Mouse (Mus musculus) forebrain, embryonic 15.5 days (tissue): ENCODE data around the gene Lrba. TPM values are rescaled to one million over a fixed set of nuclear protein-coding genes. Genes with fewer than 3 reads are reported as not detected.

ENCODE experiments used
- ATAC-seq: fragments of 200-750 bp; cut with Nextera tagmentation; replicated peaks from 2 replicates; pipeline ENCODE4 v1.8.0; 2017; ENCODE audit warnings: mild to moderate bottlenecking, moderate TSS enrichment, moderate library complexity
- H3K27ac ChIP-seq: fragments of 300-500 bp; sonication (generic); replicated peaks from 2 replicates; pipeline ENCODE4 v1.5.1; 2015; ENCODE audit warnings: mild to moderate bottlenecking, inconsistent platforms
- H3K27me3 ChIP-seq: fragments of 300-500 bp; sonication (generic); 2 replicates; pipeline ENCODE4 v1.6.1; 2015; ENCODE audit warnings: inconsistent platforms
- H3K36me3 ChIP-seq: fragments of 300-500 bp; sonication (generic); 2 replicates; pipeline ENCODE4 v1.6.1; 2015; ENCODE audit warnings: mild to moderate bottlenecking, inconsistent platforms
- H3K4me1 ChIP-seq: fragments of 300-500 bp; sonication (generic); 2 replicates; pipeline ENCODE4 v1.6.1; 2015; ENCODE audit warnings: inconsistent platforms
- H3K4me2 ChIP-seq: fragments of 300-500 bp; sonication (generic); replicated peaks from 2 replicates; pipeline ENCODE4 v1.6.1; 2015; ENCODE audit warnings: mild to moderate bottlenecking, inconsistent platforms
- H3K4me3 ChIP-seq: fragments of 300-500 bp; sonication (generic); 2 replicates; pipeline ENCODE4 v1.5.1; 2015; ENCODE audit warnings: mild to moderate bottlenecking, inconsistent platforms
- H3K9ac ChIP-seq: fragments of 300-500 bp; sonication (generic); replicated peaks from 2 replicates; pipeline ENCODE4 v1.6.1; 2015; ENCODE audit warnings: mild to moderate bottlenecking, inconsistent platforms
- H3K9me3 ChIP-seq: fragments of 300-500 bp; sonication (generic); 2 replicates; pipeline ENCODE4 v1.6.1; 2016; ENCODE audit warnings: inconsistent platforms
- WGBS: fragments of 180-500 bp; shearing (Covaris S2); methylation state at CpG from one replicate; pipeline ENCODE4 v1.1.7; 2015; ENCODE audit warnings: mixed read lengths; 5-methylcytosine and 5-hydroxymethylcytosine counted together
- polyA plus RNA-seq: library from polyadenylated mRNA; unstranded; fragments of >200 nt; fragmentation: Nextera tagmentation; extraction: Ambion mirVana; gene quantifications from 2 replicates; pipeline ENCODE4 v1.2.1, GENCODE M21; 2015

The Lrba gene
- polyA plus RNA-seq, 1 experiment from 2014 or later: 2.3 TPM

DNA sequence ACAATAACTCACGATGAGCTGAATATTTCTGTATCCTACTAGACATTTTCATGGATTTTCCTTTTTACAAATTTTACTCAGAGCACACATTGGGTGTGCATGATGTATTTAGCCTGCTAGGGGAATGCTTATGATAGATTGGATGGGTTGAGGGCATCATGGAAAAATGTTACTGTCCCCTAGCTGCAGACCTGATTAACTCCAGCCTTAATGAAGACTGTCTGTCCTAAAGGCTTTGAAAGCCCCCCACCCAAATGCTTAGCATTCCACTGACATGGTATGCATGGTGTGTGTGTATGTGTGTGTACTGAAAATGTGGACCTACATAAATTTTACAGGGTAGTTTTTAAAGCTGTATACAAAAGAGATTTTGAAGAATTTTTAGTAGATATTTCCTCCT lies 487.1 kb downstream of the Lrba start:
- Histone ChIP-seq H3K4me2 (no peak overlapping the region), H3K4me1 (0 out of 2 replicates have a peak, but pooled peaks cover 5% of the 10 kb centered on the region), H3K4me3 (no peak overlapping the region), H3K27me3 (peaks cover 23% of the 10 kb centered on the region; the same call in 1 of the 2 replicates), H3K36me3 (no peaks in the 10 kb centered on the region), H3K27ac (no peak overlapping the region), H3K9ac (no peak overlapping the region), H3K9me3 (no peaks in the 10 kb centered on the region)
- ATAC-seq: no peak
- 60% methylated on average over 1 of the region's 1 CpGs for WGBS

DNA sequence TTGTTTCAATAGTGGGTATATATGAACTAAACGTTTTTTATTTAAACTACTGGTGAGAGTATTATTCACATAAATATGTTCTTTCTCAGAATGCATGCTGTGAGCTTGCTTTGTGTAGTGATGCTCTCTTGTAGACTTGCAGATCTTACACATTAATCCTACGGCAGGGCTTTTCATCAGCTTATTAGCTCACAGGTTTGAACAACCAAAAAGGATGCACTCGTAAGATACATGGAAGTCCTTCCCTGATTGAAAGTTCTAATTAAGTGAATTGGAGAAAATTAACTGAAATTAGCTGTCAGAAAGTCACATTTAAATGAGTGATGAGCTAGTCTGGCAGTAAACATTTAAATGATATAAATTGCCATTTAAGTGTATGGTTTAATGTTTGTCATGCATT lies 488.3 kb downstream of the Lrba start:
- Histone ChIP-seq H3K27me3 (peaks cover 14% of the 10 kb centered on the region; the same call in 1 of the 2 replicates), H3K27ac (no peak overlapping the region), H3K36me3 (no peaks in the 10 kb centered on the region), H3K4me2 (no peak overlapping the region), H3K9me3 (no peaks in the 10 kb centered on the region), H3K9ac (no peak overlapping the region), H3K4me3 (no peak overlapping the region), H3K4me1 (0 out of 2 replicates have a peak, but pooled peaks cover 5% of the 10 kb centered on the region)
- no peak for ATAC-seq
- 16% methylated on average over 3 of the region's 3 CpGs for whole genome bisulfite sequencing

DNA sequence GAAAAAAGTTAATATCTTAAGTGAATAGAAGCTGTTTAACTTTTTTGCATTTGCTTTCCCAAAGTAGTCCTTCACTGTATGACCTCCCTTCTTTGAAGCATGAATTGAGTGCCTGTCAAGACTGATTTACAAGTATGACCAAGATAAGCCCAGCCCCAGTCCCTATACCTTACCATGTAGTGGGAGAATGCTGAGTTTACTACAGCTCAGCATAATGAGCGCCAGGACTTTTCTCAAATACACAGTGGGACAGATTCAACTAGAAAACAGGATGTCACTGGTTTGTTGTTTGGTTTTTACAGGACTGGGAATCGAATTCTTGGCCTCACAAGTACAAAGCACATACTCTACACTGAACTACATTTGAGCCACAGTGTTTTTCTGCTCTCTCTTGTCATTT lies 490.0 kb downstream of the Lrba start:
- H3K4me2 ChIP-seq: no peak overlapping the region
- H3K9ac ChIP-seq: no peak overlapping the region
- H3K36me3 ChIP-seq: no peaks in the 10 kb centered on the region
- no peak for ATAC-seq
- no peaks in the 10 kb centered on the region for H3K9me3 ChIP-seq
- H3K27me3 ChIP-seq: peaks cover 11% of the 10 kb centered on the region; the same call in 1 of the 2 replicates
- 82% methylated on average over 2 of the region's 2 CpGs for WGBS
- no peak overlapping the region for H3K27ac ChIP-seq
- 0 out of 2 replicates have a peak, but pooled peaks cover 5% of the 10 kb centered on the region for H3K4me1 ChIP-seq
- no peak overlapping the region for H3K4me3 ChIP-seq

DNA sequence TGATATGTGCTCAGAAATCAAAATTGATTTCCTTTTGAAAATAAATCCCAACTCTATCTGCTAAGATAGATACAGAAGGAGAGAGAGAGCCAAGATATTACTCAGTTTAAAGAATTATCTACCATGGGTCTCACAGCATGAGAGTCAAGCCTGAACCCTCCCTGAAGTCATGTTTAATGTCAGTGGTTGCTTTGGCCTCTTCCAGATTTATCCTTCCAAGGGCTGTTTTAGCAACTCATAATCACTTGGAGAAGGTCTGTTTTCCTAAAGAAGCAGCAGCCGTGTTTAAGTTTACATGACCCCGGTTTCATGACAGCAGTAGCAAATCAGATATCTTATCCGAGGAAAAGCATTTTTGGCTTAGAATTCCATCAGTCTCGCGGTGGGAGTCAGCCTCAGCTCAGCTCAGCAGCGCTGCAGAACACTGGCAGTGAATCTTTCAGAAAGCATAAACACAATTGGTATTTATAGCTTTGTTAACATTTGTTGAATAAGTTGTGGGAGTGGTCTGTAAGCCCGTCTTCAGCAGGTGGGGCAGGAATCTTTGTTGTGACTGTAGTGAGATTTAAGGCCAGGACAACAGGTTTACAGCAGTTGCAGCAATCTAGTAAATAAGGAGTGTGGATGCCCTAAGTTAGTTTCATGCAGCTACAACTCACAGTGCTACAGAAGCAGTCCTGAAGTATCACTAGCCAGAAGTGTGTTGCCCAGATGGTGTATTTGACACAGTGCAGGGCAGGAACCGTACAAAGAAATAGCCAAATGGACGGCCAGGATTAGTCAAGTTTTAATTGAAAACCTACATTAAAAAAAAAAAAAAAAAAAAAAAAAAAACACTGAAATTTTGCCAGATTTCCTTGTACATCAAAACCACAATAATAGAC lies 499.2 kb downstream of the Lrba start:
- no peak for ATAC-seq
- H3K9ac ChIP-seq: no peak overlapping the region
- H3K4me2 ChIP-seq: no peak overlapping the region
- 42% methylated on average over 9 of the region's 9 CpGs for WGBS
- H3K4me3 ChIP-seq: no peak overlapping the region
- H3K27ac ChIP-seq: no peak overlapping the region
- H3K27me3 ChIP-seq: no peaks in the 10 kb centered on the region
- H3K4me1 ChIP-seq: no peaks in the 10 kb centered on the region
- H3K9me3 ChIP-seq: no peaks in the 10 kb centered on the region
- no peaks in the 10 kb centered on the region for H3K36me3 ChIP-seq

DNA sequence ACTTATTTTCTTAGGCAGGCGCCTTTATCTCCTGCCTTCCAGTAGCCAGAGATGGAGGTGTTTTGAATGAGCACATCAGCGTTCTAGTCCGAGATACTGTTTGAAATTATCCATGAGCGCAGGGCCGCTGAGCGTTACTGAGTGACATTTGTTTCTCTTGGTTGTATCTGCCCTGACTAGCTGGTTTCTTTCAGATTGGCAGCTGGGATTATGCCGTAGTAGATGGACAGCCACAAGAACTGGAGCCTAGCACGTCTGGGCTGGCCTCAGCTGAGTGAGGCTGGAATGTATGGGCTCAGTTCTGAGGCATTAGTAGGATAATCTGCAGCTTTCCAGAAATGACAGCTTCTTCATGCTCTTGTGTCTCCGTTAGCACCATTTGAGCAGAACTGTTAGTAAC lies 500.6 kb downstream of the Lrba start:
- H3K9me3 ChIP-seq: no peaks in the 10 kb centered on the region
- no peak overlapping the region for H3K9ac ChIP-seq
- H3K4me2 ChIP-seq: no peak overlapping the region
- no peaks in the 10 kb centered on the region for H3K4me1 ChIP-seq
- WGBS: 73% methylated on average over 9 of the region's 9 CpGs
- H3K27ac ChIP-seq: no peak overlapping the region
- H3K4me3 ChIP-seq: no peak overlapping the region
- H3K36me3 ChIP-seq: no peaks in the 10 kb centered on the region
- H3K27me3 ChIP-seq: no peaks in the 10 kb centered on the region
- ATAC-seq: no peak

DNA sequence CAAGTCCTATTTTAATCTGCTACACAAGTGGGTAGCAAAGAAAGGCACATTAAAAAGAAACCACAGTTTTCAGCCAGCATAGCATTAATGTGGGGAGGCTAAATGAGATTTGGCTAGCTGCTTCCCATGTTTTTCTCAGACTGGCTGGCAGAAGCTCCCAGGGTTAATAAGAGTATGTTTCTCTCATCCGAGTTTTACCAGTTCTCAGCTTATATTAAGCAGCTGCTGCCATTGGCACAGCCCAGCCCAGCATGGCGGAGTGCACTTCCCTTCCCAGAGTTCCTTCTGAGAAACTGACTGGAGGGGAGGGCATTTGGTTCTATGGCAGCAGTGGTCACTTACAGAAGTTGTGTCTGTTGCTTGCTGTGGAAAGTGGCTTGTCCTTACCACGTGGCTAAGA lies 514.4 kb downstream of the Lrba start:
- no peak overlapping the region for H3K4me2 ChIP-seq
- ATAC-seq: peak; percentile 87
- H3K27ac ChIP-seq: peak overlapping the region; percentile 53
- no peaks in the 10 kb centered on the region for H3K36me3 ChIP-seq
- H3K27me3 ChIP-seq: no peaks in the 10 kb centered on the region
- H3K4me1 ChIP-seq: peaks cover 14% of the 10 kb centered on the region
- no peaks in the 10 kb centered on the region for H3K9me3 ChIP-seq
- no peak overlapping the region for H3K9ac ChIP-seq
- no peak overlapping the region for H3K4me3 ChIP-seq
- WGBS: 53% methylated on average over 3 of the region's 3 CpGs

DNA sequence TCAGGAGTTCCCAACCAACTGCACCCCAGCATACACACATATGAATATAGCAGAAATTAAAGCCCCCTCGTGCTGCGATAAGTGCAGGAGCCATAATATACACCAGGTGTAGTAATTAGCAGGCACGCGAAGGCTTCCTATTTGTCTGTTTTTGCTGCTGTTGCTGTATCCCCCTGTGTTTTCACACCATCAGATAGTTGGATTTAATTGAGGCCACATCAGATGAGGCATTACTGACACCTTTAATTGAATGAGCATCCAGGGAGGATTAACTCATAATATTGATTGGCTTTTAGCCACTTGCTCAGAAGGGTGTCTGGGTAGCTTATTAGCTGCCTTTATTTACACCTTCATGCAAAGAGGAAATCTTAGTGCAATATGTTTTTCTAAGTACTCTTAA lies 515.3 kb downstream of the Lrba start:
- Histone ChIP-seq H3K4me1 (peaks cover 16% of the 10 kb centered on the region), H3K36me3 (no peaks in the 10 kb centered on the region), H3K4me3 (no peak overlapping the region), H3K9me3 (no peaks in the 10 kb centered on the region), H3K27me3 (no peaks in the 10 kb centered on the region), H3K27ac (peak overlapping the region; percentile 52), H3K9ac (no peak overlapping the region), H3K4me2 (no peak overlapping the region)
- WGBS: 33% methylated on average over 4 of the region's 4 CpGs
- peak; percentile 62 for ATAC-seq

DNA sequence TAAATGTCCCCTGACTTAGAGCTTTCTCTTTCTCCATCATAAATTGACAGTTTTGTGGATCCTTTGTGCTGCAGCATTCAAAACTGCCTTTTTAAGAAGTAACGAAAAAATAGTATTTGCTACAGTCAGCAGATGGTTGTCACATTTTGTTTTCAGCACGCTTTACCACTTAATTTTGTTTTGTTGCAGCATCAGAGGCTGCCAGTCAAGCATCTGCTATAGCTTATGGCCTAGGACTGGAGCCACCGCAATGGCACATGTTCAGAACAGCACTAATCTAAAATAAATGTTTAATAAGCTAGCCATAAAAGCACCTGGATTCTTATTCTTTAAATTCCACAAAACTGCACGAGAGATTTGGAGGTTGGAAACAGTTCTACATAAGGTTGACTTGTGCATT lies 520.9 kb downstream of the Lrba start:
- peaks cover 23% of the 10 kb centered on the region for H3K4me1 ChIP-seq
- peak; percentile 88 for ATAC-seq
- 28% methylated on average over 4 of the region's 4 CpGs for WGBS
- H3K27me3 ChIP-seq: no peaks in the 10 kb centered on the region
- no peak overlapping the region for H3K4me3 ChIP-seq
- no peak overlapping the region for H3K9ac ChIP-seq
- no peaks in the 10 kb centered on the region for H3K36me3 ChIP-seq
- no peak overlapping the region for H3K4me2 ChIP-seq
- no peaks in the 10 kb centered on the region for H3K9me3 ChIP-seq
- peak overlapping the region; percentile 50; the same call in 1 of the 2 replicates for H3K27ac ChIP-seq

DNA sequence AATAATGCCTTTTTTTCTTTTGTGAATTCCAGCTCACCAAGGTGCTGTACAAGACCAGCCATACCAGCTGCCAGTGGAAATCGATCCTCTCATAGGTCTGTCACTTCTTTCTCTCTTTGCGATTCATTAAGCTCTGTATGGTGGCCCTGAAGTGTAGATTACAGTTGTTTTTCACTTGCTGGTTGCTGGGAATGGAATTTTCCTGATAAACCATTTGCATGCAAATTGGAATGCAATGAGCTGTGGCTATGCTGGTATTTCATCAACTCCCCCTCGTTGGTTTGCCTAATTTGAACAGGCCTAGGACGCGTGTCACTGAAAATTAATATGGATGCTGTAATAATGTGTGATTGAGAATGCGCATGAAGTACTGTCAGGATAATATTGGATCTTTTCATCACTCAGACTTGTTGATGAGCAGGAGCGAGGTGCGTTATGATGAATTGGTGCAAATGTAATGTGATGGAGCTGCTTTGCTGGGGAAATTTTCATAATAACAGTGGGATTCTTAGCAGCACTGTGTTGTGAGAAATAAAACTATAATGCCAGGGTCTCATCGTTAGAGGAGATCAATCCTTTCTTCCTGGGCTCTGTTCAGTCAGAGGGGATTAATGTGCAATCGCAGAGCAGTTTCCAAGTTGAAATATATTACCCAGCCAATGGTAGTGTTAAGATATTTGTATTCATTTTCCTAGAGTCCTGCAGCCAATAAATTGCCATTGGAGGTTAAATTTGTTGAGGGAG lies 521.5 kb downstream of the Lrba start:
- peak overlapping the region; percentile 15; the same call in 1 of the 2 replicates for H3K4me2 ChIP-seq
- no peaks in the 10 kb centered on the region for H3K27me3 ChIP-seq
- peaks cover 28% of the 10 kb centered on the region for H3K4me1 ChIP-seq
- H3K4me3 ChIP-seq: no peak overlapping the region
- no peaks in the 10 kb centered on the region for H3K36me3 ChIP-seq
- H3K27ac ChIP-seq: peak overlapping the region; percentile 50
- no peaks in the 10 kb centered on the region for H3K9me3 ChIP-seq
- ATAC-seq: peak; percentile 89
- 16% methylated on average over 10 of the region's 10 CpGs for WGBS
- H3K9ac ChIP-seq: no peak overlapping the region; the same call in 1 of the 2 replicates

DNA sequence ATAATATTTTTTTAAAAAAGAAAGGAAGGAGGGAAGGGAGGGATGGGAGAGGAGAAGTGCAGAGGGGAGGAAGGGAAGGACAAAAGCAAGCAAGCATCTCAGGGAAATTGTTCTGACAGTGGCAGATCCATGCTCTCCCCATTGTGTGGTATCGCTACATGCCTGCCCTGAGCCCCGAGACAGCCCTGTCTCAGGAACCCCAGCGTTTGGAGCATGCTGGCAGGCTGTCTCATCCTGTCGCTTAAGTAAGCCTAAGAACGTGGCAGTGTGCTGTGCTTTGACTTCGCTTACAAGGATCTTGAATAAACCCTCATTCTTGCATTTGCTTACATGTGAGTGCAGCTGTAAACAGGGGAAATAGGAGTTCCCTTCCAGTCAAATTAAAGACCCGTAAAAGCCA lies 526.2 kb downstream of the Lrba start:
- 0 out of 2 replicates have a peak overlapping the region, but pooled peaks have one; percentile 6 for H3K4me2 ChIP-seq
- peaks cover 22% of the 10 kb centered on the region for H3K4me1 ChIP-seq
- no peak overlapping the region for H3K9ac ChIP-seq
- H3K36me3 ChIP-seq: no peaks in the 10 kb centered on the region
- H3K27ac ChIP-seq: no peak overlapping the region
- ATAC-seq: no peak
- H3K9me3 ChIP-seq: no peaks in the 10 kb centered on the region
- 22% methylated on average over 7 of the region's 7 CpGs for WGBS
- 0 out of 2 replicates have a peak, but pooled peaks cover 4% of the 10 kb centered on the region for H3K27me3 ChIP-seq
- no peak overlapping the region for H3K4me3 ChIP-seq

DNA sequence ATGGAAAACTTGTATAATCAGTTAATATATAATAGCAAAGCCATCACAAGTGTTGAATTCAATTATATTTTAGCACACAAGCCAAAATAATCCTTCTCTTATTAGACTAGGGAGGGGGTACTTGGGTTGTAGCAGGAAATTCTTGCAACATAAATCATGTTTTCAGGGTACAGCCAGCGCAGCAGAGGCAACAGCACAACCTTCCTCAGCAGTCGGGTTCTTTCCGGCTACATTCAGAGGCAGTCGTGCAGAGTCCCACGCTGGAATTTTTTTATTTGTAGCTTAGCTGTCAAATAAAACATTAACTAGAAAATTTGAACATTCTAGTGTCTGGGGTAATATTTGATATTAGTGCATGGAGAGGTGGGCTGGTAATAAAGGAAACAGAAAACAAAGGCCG lies 529.7 kb downstream of the Lrba start:
- Histone ChIP-seq H3K4me3 (no peak overlapping the region), H3K27ac (no peak overlapping the region), H3K4me1 (peaks cover 6% of the 10 kb centered on the region), H3K36me3 (no peaks in the 10 kb centered on the region), H3K27me3 (0 out of 2 replicates have a peak, but pooled peaks cover 4% of the 10 kb centered on the region), H3K4me2 (no peak overlapping the region), H3K9me3 (no peaks in the 10 kb centered on the region), H3K9ac (no peak overlapping the region)
- no peak for ATAC-seq
- 82% methylated on average over 6 of the region's 6 CpGs for WGBS
